Mouse (Mus musculus): ENCODE data around the gene Lrriq3. TPM values are rescaled to one million over a fixed set of nuclear protein-coding genes. Genes with fewer than 3 reads are reported as not detected.
A peak's percentile ranks its signal among the peaks of the same experiment; 100 is the strongest.

The Lrriq3 gene
- polyA plus RNA-seq, 1 experiment from 2014 or later, result 1.6 TPM

DNA sequence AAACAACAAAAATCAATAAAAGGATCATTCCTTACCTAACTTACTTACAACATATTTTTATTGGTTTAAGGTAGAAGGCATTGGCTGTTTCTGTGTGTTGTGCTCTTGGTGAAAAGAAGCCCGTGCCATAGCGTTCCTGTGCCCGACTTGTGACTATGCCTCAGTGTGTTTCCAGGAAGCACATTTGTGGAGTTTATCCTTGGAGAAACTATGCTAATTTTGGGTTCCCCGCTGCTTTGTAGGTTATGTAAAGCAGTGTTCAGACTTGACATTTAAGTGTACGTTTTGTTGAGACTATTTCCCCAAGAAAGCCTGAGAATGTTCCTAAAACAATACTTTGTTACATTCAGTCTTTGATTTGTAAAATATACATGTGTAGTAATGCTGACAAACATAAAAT, 44.5 kb downstream of the Lrriq3 start:
- ATAC-seq (replicated peaks; ENCODE audit: low FRiP score), result no peak
- H3K27me3 ChIP-seq, result no peaks in the 10 kb centered on the region
- WGBS, result 90% methylated on average over 5 of the region's 5 CpGs

DNA sequence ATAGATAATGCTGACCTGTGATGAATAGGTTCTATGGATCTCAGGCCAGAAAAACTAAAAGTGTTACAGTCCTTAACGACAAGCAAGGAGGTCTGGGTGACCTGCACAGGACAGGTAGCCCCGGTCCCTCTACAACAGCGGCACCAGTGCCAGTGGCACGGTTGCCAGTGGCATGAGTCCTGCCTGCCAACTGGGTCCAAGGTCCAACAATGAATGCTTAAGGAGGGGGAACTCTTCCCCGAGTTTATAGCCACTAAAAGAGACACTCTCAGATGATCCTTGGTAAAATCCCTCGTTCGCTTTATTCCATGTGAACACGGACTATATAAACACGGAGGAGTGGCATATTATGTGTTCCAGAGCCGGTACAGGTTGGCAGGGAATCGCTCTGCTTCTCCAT, 47.8 kb downstream of the Lrriq3 start:
- H3K27ac ChIP-seq, result no peak overlapping the region
- no peak overlapping the region for H3K9ac ChIP-seq
- WGBS, result 85% methylated on average over 11 of the region's 11 CpGs

More for the DNA sequence above, 44.5 kb downstream of the Lrriq3 start:
- Histone ChIP-seq H3K4me3 (replicated peaks) (no peak overlapping the region), H3K36me3 (no peaks in the 10 kb centered on the region), H3K9ac (no peak overlapping the region), H3K27ac (no peak overlapping the region), H3K9me3 (replicated peaks) (no peaks in the 10 kb centered on the region), H3K4me2 (no peak overlapping the region), H3K4me1 (no peaks in the 10 kb centered on the region)

DNA sequence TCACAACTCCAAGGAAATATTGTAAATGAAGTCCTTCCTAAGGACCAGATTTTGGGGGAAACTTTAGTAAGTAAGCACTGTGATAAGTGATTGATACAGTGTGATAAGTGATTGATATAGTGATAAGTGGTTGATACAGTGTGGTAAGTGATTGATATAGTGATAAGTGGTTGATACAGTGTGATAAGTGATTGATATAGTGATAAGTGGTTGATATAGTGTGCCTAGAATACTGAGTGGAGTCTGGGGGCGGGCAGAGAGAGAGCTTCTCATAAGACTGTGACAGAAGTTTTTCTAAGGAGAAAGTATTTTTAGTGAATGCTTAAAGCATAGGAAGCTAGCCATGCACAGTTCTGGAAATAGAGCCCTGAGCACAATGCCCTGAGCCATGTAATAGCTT, 51.1 kb downstream of the Lrriq3 start:
- ATAC-seq (replicated peaks; ENCODE audit: low FRiP score), result no peak
- Histone ChIP-seq H3K27me3 (no peaks in the 10 kb centered on the region), H3K9me3 (replicated peaks) (no peaks in the 10 kb centered on the region), H3K36me3 (no peaks in the 10 kb centered on the region), H3K27ac (no peak overlapping the region), H3K4me2 (no peak overlapping the region), H3K4me1 (no peaks in the 10 kb centered on the region), H3K4me3 (replicated peaks) (no peak overlapping the region), H3K9ac (no peak overlapping the region)
- WGBS, result 83% methylated on average over 1 of the region's 1 CpGs

More for the DNA sequence above, 47.8 kb downstream of the Lrriq3 start:
- Histone ChIP-seq H3K27me3 (no peaks in the 10 kb centered on the region), H3K4me1 (no peaks in the 10 kb centered on the region), H3K36me3 (no peaks in the 10 kb centered on the region), H3K4me3 (replicated peaks) (no peak overlapping the region), H3K9me3 (replicated peaks) (no peaks in the 10 kb centered on the region), H3K4me2 (no peak overlapping the region)
- no peak for ATAC-seq (replicated peaks; ENCODE audit: low FRiP score)

DNA sequence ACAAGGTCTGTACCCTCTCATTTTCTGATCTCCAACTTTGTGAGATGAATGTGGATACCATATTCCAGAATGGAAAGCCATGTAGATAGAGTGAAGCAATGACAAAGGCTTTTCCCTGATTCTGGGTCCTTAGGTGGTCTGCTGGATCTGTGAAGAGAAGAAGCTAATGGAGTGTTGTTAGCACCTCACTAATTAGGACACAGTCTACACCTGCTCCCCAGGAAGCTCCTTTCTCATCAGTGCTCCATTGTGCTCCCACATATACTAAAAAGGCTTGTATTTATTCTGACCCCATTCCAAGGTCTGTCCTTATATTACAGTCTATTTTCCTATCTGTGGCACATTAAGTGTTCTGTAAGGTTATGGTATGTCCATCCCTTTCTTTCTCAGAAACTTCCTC, 68.6 kb downstream of the Lrriq3 start:
- no peaks in the 10 kb centered on the region for H3K27me3 ChIP-seq
- no peak overlapping the region for H3K27ac ChIP-seq
- H3K9me3 ChIP-seq (replicated peaks), result no peaks in the 10 kb centered on the region
- ATAC-seq (replicated peaks; ENCODE audit: low FRiP score), result no peak
- no peak overlapping the region for H3K4me3 ChIP-seq (replicated peaks)
- H3K9ac ChIP-seq, result no peak overlapping the region
- H3K4me1 ChIP-seq, result no peaks in the 10 kb centered on the region
- H3K36me3 ChIP-seq, result no peaks in the 10 kb centered on the region
- no peak overlapping the region for H3K4me2 ChIP-seq

DNA sequence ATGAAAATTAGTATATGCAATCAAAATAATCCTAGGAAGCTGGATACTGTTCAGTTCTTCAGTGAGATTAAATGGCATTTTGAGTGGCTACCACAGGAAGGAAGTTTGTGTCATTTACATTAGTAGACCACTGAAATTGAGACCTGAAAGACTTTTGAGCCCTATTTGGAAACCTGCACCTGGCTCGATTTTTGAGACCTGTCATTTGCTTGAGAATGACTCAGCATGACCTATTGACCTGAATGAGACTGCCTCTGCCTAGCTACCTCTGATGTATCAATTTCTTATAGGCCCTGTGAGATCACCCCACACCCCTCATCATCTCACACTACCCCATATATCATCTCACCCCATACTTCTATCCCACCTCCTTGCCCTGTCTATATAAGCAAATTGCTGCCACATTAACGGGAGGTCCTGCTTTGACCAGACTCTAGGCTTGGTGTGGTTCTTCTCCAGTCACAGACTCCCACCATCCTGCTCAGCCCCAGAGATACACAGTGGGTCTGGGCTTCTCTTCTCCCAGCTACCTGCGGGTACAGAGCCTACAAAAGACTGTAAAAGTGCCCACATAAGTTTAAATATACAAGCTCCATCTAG, 87.2 kb downstream of the Lrriq3 start:
- Histone ChIP-seq H3K9ac (no peak overlapping the region), H3K27me3 (no peaks in the 10 kb centered on the region), H3K4me1 (no peaks in the 10 kb centered on the region), H3K27ac (no peak overlapping the region), H3K9me3 (replicated peaks) (no peaks in the 10 kb centered on the region), H3K4me2 (no peak overlapping the region), H3K36me3 (no peaks in the 10 kb centered on the region), H3K4me3 (replicated peaks) (no peak overlapping the region)
- no peak for ATAC-seq (replicated peaks; ENCODE audit: low FRiP score)
- WGBS, result 69% methylated on average over 3 of the region's 3 CpGs

DNA sequence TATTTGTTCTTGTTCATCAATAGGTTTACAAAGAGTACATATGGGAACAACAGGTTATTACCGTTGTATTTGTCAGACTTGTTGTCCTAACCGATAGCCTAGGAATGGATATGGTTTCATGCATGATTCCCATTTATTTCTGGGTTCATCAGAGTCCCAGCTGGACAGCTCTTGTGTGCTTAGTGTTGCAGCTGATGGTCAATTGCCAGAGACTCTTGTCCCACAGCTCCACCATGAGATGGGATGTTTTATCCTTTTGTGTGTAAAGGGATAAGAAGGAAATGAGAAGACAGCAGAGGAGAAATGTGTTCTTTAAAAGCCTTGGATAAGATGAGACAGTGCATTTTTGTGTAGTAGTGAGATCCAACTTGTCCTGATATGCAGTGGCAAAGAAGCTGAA, 93.2 kb downstream of the Lrriq3 start:
- 88% methylated on average over 2 of the region's 2 CpGs for WGBS
- no peaks in the 10 kb centered on the region for H3K36me3 ChIP-seq
- H3K4me2 ChIP-seq, result no peak overlapping the region
- no peaks in the 10 kb centered on the region for H3K9me3 ChIP-seq (replicated peaks)
- H3K27me3 ChIP-seq, result no peaks in the 10 kb centered on the region
- ATAC-seq (replicated peaks; ENCODE audit: low FRiP score), result no peak
- no peak overlapping the region for H3K9ac ChIP-seq
- no peak overlapping the region for H3K4me3 ChIP-seq (replicated peaks)
- H3K4me1 ChIP-seq, result no peaks in the 10 kb centered on the region
- no peak overlapping the region for H3K27ac ChIP-seq

DNA sequence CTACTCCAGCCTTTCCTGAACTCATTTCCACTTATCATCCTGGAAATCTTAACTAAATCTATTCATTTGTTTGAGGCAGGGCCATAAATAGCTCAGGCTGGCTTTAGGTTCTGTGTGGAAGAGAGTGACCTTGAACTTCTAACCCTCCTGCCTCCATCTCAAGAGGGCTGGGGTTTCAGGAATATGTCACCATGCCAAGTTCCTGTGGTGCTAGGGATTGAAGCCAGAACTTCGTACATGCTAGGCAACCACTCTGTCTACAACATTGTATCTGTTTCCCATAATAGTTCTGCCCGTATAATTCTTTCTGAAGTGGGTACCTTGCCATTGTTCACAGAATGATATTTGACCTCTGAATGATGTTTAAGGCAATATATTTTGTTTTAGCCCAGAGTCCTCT, 95.6 kb downstream of the Lrriq3 start:
- H3K9ac ChIP-seq, result no peak overlapping the region
- no peak overlapping the region for H3K27ac ChIP-seq
- H3K4me3 ChIP-seq (replicated peaks), result no peak overlapping the region
- H3K4me2 ChIP-seq, result no peak overlapping the region
- no peaks in the 10 kb centered on the region for H3K27me3 ChIP-seq
- H3K4me1 ChIP-seq, result no peaks in the 10 kb centered on the region
- no peaks in the 10 kb centered on the region for H3K9me3 ChIP-seq (replicated peaks)
- no peaks in the 10 kb centered on the region for H3K36me3 ChIP-seq
- 75% methylated on average over 2 of the region's 2 CpGs for WGBS
- ATAC-seq (replicated peaks; ENCODE audit: low FRiP score), result no peak

DNA sequence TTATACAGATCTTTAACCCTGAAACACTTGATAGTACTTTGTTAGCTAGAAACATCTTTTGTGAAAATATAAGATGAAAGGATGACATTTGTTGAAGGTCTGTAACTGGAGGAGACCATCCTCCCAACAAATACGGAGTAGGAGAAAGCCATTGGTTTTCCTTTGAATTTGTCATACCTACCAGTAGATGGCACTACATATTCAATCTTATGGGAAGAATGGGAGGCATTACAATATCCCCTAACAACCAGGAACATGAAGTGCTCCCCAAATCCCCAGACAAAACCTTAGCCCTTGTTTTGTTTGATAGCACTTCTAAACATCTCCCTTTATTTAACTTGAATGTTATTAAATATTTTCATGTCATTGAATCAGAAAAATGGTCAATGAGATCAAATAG, 141.7 kb downstream of the Lrriq3 start:
- Histone ChIP-seq H3K9me3 (replicated peaks) (no peaks in the 10 kb centered on the region), H3K9ac (no peak overlapping the region), H3K4me1 (no peaks in the 10 kb centered on the region), H3K27me3 (no peaks in the 10 kb centered on the region), H3K4me3 (replicated peaks) (no peak overlapping the region), H3K27ac (no peak overlapping the region), H3K4me2 (no peak overlapping the region), H3K36me3 (no peaks in the 10 kb centered on the region)
- WGBS, result 2% methylated on average over 1 of the region's 1 CpGs
- ATAC-seq (replicated peaks; ENCODE audit: low FRiP score), result 0 out of 2 replicates have a peak, but pooled peaks have one; percentile 43

DNA sequence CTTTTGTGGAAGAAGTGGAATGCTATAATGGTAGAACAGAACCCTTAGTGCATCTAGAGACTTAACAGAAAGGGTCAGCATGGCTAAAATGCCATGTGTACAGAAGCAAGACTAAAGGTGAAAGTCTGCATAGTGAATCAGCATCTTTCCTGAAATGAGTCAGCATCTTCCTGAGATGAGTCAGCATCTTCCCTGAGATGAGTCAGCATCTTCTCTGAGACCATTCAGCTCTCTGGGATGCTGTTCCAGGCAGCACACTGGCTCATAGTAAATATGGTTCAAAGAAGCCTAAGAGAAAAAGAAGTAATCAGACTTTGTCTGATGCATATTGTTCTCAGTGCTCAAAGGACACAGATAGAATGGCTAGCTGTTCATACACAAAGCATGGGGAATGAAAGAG, 142.3 kb downstream of the Lrriq3 start:
- ATAC-seq (replicated peaks; ENCODE audit: low FRiP score), result no peak
- H3K36me3 ChIP-seq, result no peaks in the 10 kb centered on the region
- no peaks in the 10 kb centered on the region for H3K4me1 ChIP-seq
- no peak overlapping the region for H3K4me2 ChIP-seq
- no peaks in the 10 kb centered on the region for H3K27me3 ChIP-seq
- H3K9me3 ChIP-seq (replicated peaks), result no peaks in the 10 kb centered on the region
- no peak overlapping the region for H3K9ac ChIP-seq
- H3K27ac ChIP-seq, result no peak overlapping the region
- H3K4me3 ChIP-seq (replicated peaks), result no peak overlapping the region

Other genes with a start within 250 kb of the Lrriq3 start
- gene Tnni3k, start 38.0 kb upstream of the Lrriq3 start, polyA plus RNA-seq (2015; fragmentation: Nextera tagmentation; extraction: Ambion mirVana), result not detected in 2 replicates
- gene Fpgt, start within 50 bp of the Lrriq3 start, polyA plus RNA-seq (2015; fragmentation: Nextera tagmentation; extraction: Ambion mirVana), result 12.2 and 14.2 TPM in 2 replicates

Data from kidney, embryonic 15.5 days (tissue).